Mouse (Mus musculus) heart, embryonic 15.5 days (tissue): ENCODE data around the gene Arhgef40. TPM values are rescaled to one million over a fixed set of nuclear protein-coding genes. Genes with fewer than 3 reads are reported as not detected.
"Not testable (repeated sequence)": the region's sequence is repeated elsewhere in the genome, so short reads cannot be mapped to it uniquely, and the experiment has no call there.

Experiments used
- ATAC-seq: fragments of 200-750 bp; cut with Nextera tagmentation; replicated peaks from 2 replicates; pipeline ENCODE4 v1.8.0; 2017; ENCODE audit warnings: low read depth, moderate TSS enrichment; ENCODE audit not compliant: insufficient number of reproducible peaks, insufficient read depth, low FRiP score
- H3K27ac ChIP-seq: fragments of 300-500 bp; sonication (generic); 2 replicates; pipeline ENCODE4 v1.5.1; 2015; ENCODE audit warnings: mild to moderate bottlenecking, inconsistent platforms
- H3K27me3 ChIP-seq: fragments of 300-500 bp; sonication (generic); 2 replicates; pipeline ENCODE4 v1.6.1; 2015; ENCODE audit warnings: inconsistent platforms
- H3K36me3 ChIP-seq: fragments of 300-500 bp; sonication (generic); 2 replicates; pipeline ENCODE4 v1.6.1; 2015; ENCODE audit warnings: mild to moderate bottlenecking, inconsistent platforms
- H3K4me1 ChIP-seq: fragments of 300-500 bp; sonication (generic); replicated peaks from 2 replicates; pipeline ENCODE4 v1.6.1; 2015; ENCODE audit warnings: inconsistent platforms
- H3K4me2 ChIP-seq: fragments of 300-500 bp; sonication (generic); 2 replicates; pipeline ENCODE4 v1.6.1; 2015; ENCODE audit warnings: inconsistent platforms, mild to moderate bottlenecking, moderate library complexity
- H3K4me3 ChIP-seq: fragments of 300-500 bp; sonication (generic); 2 replicates; pipeline ENCODE4 v1.5.1; 2015; ENCODE audit warnings: mild to moderate bottlenecking, inconsistent platforms
- H3K9ac ChIP-seq: fragments of 300-500 bp; sonication (generic); 2 replicates; pipeline ENCODE4 v1.6.1; 2015; ENCODE audit warnings: mild to moderate bottlenecking, inconsistent platforms
- H3K9me3 ChIP-seq: fragments of 300-500 bp; sonication (generic); replicated peaks from 2 replicates; pipeline ENCODE4 v1.6.1; 2016; ENCODE audit warnings: inconsistent platforms
- WGBS: fragments of 180-500 bp; shearing (Covaris S2); methylation state at CpG from one replicate; pipeline ENCODE4 v1.1.7; 2015; ENCODE audit warnings: mixed read lengths; 5-methylcytosine and 5-hydroxymethylcytosine counted together
- polyA plus RNA-seq: library from polyadenylated mRNA; unstranded; fragments of >200 nt; fragmentation: Nextera tagmentation; extraction: Ambion mirVana; gene quantifications from 2 replicates; pipeline ENCODE4 v1.2.1, GENCODE M21; 2015

Arhgef40 gene
- polyA plus RNA-seq, 1 experiment from 2014 or later, result 51.8 TPM

DNA sequence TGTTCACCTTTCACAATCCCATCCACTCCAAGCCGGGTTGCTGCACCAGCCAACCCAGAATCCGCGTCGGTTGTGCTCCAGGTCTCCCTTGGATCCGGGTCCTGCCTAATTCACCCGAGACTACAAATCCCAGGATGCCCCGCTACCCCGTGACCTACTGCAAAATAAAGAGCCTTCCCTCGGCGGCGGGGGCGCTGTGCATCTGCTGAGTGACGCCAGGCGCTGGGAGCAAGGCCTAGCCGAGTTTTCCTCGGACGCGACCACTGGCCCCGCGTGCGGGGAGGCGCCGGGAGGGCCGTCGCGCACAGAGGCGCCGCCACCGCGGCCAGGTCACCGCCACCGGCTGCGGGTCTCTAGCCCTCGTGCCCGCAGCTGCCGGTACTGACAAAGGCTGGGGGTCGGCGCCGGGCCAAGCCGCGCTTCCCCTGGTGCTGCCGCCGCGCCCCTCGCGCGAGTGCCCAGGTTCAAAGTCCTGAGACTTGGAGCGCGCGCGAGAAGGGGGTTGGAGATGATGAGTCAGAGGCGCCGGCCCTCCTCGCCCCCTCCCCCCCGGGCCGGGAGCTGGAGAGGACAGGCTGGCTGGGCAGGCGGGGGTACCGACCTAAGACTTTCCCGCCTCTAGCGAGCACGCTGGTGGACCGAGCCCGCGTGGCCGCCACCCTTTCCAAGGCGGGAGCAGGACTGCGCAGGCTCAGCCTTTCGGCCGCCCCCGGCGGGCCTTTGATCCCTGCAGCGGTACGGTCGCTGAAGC, 35.2 kb downstream of the Arhgef40 start:
- ATAC-seq, result peak; percentile 90
- Histone ChIP-seq H3K27ac (peak overlapping the region; percentile 100), H3K9ac (peak overlapping the region; percentile 88), H3K9me3 (no peaks in the 10 kb centered on the region), H3K27me3 (no peaks in the 10 kb centered on the region), H3K36me3 (no peaks in the 10 kb centered on the region), H3K4me1 (peaks cover 50% of the 10 kb centered on the region), H3K4me3 (peak overlapping the region; percentile 68), H3K4me2 (peak overlapping the region; percentile 81)
- under 1% methylated on average over 71 of the region's 74 CpGs for WGBS

DNA sequence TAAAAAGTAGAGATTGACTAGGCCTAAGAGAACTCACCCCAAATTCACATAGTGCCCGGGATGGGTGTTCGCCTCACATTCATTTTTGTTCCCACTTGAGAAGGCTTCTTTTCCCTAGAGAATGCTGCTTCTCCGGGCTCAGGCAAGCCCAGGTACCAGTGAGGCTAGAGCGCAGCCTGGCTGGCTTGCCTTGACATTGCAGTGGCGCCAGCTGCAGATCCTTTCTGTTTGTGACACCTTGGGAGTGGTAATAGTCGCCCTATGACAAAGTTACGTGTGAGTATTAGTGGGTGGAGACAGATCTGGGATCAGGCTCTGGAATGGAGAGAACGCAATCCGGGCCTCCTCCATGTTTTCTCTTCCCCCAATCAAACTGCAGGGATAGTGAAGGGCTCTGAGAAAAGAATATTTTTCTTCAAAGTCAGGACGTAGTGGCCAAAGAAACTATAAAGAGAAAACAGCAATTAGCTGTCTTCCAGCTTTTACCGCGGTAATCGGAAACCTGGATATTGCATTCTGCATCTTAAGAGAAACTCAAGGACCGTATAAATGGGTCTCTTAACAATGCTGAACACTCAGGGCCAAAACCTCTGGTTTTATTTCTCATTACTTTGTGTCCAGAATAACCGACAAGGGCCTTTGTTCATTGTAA, 36.1 kb downstream of the Arhgef40 start, which contains the start of gene Zfp219:
Gene Zfp219, minus strand, starts transcription at position 248 of the 652 bp plus-strand sequence.
- Histone ChIP-seq H3K4me2 (peak within 1 kb of the TSS; percentile 81), H3K4me3 (peak within 1 kb of the TSS; percentile 68), H3K4me1 (peaks cover 46% of the 10 kb centered on the region), H3K27ac (peak within 1 kb of the TSS; percentile 100), H3K27me3 (no peaks in the 10 kb centered on the region), H3K9me3 (no peaks in the 10 kb centered on the region), H3K9ac (peak within 1 kb of the TSS; percentile 88), H3K36me3 (no peaks in the 10 kb centered on the region)
- peak; percentile 68 for ATAC-seq
- 8% methylated on average over 15 of the region's 15 CpGs for WGBS

DNA sequence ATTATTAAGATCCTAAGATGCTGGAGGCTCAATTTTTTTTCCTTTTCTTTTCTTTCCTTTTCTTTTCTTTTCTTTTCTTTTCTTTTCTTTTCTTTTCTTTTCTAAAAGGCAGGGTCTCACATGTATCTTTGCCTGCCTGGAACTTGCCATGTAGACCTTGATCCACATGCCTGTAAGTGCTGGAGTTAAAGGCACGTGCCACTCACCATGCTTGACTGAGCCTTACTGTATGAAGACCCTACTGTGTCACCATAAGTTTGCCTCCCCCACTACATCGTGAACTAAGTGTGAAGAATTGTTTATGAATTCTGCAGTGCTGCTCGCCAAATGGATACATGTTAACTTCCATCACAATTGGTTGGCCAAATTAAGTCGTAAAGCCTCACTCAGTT, 36.6 kb downstream of the Arhgef40 start:
- Histone ChIP-seq H3K4me1 (peaks cover 41% of the 10 kb centered on the region), H3K4me3 (peak overlapping the region; percentile 68; the same call in 1 of the 2 replicates)
- WGBS, result 76% methylated on average over 4 of the region's 4 CpGs

DNA sequence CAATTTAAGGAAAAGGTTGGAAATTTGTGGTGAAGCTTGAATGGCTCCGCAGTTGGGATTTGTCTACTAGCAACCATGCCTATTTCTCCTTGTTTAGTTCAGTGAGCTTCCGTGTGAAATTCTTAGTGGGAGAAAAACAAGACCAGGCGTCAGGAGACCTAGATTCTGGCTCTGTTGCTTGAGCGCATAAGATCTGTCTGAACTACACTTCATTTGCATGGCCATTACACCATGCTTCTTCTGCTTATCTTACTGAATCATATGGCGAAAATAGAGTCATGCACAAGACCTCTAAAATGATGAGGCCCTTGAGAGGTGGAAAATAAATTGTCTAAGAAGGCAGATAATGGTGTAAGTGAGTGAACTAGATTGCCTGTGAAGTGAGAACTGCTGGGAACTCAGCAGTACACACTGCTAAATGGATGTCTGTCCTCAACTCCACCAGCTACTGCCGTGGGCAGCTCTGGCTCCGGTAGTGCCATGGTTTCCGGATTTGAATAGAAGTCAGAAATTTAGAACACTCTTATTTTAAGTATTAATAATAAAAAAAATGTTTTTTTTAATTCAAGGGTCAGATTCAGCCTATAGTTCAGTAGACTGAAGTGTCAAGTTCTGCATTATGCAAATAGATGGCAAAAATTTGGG, 37.2 kb downstream of the Arhgef40 start:
- Histone ChIP-seq H3K27ac (peak overlapping the region; percentile 100), H3K4me1 (peaks cover 36% of the 10 kb centered on the region), H3K36me3 (no peaks in the 10 kb centered on the region), H3K4me2 (no peak overlapping the region), H3K9ac (peak overlapping the region; percentile 20; the same call in 1 of the 2 replicates), H3K27me3 (no peaks in the 10 kb centered on the region), H3K4me3 (no peak overlapping the region), H3K9me3 (no peaks in the 10 kb centered on the region)
- ATAC-seq, result no peak
- WGBS, result 86% methylated on average over 8 of the region's 8 CpGs

More for the DNA sequence above, 36.6 kb downstream of the Arhgef40 start:
- peak overlapping the region; percentile 100 for H3K27ac ChIP-seq
- no peaks in the 10 kb centered on the region for H3K9me3 ChIP-seq
- ATAC-seq, result no peak
- H3K4me2 ChIP-seq, result peak overlapping the region; percentile 81
- no peaks in the 10 kb centered on the region for H3K36me3 ChIP-seq
- H3K27me3 ChIP-seq, result no peaks in the 10 kb centered on the region
- peak overlapping the region; percentile 20; the same call in 1 of the 2 replicates for H3K9ac ChIP-seq

DNA sequence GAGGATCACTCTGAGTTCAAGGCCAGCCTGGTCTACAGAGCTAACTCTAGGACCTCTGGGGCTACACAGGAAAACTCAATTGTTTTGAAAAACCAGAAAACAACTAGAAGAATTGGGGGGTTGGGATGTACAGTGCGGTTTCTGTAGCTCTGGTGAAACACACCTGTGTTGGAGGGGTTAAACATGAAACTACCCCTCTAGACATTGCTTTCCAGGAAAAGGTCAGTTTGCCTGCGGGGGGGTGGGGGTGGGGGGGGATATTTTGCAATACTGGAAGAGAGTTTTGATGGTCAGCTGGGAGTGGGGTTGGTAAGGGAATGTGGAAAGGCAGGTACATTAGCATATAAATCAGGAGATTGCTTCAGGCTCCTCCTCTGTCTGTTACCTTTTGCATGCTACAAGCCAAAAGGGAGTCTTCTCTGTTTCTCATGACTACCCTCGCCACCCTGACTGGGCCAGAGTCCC, 37.8 kb downstream of the Arhgef40 start:
- Histone ChIP-seq H3K4me2 (peak overlapping the region; percentile 62), H3K27me3 (no peaks in the 10 kb centered on the region), H3K36me3 (no peaks in the 10 kb centered on the region), H3K4me1 (peaks cover 35% of the 10 kb centered on the region), H3K9me3 (no peaks in the 10 kb centered on the region), H3K4me3 (no peak overlapping the region; the same call in 1 of the 2 replicates), H3K9ac (no peak overlapping the region), H3K27ac (peak overlapping the region; percentile 85)
- 65% methylated on average over 3 of the region's 3 CpGs for WGBS
- ATAC-seq, result no peak

DNA sequence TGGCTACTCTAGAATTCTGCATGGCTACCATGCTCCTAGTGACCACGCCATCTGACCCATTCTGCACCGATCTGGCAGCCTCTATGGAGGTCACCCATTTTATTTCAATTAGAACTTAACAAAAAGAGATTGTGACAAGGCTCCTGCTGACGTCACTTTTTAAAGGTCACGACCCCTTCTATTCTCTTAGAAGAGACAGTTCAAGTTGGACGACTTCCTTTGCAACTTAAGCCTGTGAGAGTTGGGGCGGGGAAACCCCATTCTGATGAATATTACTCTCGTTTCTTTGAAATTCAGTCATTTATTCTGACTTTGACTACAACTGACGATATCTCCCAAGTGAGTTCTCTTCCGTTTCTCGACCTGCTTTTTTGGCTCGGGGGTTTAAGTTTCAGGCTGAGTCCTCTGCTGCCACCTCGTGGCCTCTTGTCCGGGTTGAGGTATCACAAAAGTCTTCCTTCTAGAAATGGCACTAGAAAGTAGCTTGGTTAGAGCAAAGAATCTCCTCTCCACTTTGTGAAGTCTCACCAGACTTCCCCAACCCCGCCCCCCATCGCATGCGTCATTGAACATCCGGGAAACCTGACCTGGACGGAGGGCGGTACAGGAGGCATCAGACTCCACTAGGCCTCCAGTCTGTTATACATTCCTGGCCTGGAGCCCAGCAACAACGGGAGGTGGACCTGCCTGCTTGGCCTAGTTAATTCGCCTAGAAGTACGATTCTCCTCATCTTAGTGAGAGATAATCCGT, 38.4 kb downstream of the Arhgef40 start:
- 5% methylated on average over 23 of the region's 23 CpGs for WGBS
- peak overlapping the region; percentile 62 for H3K4me2 ChIP-seq
- H3K9me3 ChIP-seq, result no peaks in the 10 kb centered on the region
- H3K9ac ChIP-seq, result peak overlapping the region; percentile 23; the same call in 1 of the 2 replicates
- no peaks in the 10 kb centered on the region for H3K36me3 ChIP-seq
- ATAC-seq, result no peak
- H3K4me1 ChIP-seq, result peaks cover 35% of the 10 kb centered on the region
- no peaks in the 10 kb centered on the region for H3K27me3 ChIP-seq
- H3K4me3 ChIP-seq, result peak overlapping the region; percentile 37
- peak overlapping the region; percentile 85 for H3K27ac ChIP-seq

DNA sequence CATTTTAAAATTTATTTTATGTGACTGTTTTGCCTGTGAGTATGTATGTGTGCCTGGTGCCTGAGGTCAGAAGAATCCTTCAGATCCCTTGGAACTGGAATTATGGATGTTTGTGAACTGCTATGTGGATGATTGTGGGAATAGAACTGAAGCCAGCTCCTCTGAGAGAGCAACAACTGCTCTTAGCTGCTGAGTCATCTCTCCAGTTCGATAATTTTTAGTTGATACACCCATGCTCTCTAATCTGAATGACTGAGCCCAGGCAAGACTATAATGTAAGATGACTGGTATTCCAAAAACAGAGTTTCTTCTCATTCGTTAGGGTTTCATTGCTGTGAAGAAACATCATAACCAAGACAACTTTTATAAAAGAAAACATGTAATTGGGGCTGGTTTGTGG, 39.6 kb downstream of the Arhgef40 start:
- no peak overlapping the region for H3K4me3 ChIP-seq
- H3K4me2 ChIP-seq, result no peak overlapping the region
- H3K9me3 ChIP-seq, result no peaks in the 10 kb centered on the region
- no peaks in the 10 kb centered on the region for H3K36me3 ChIP-seq
- H3K4me1 ChIP-seq, result peaks cover 27% of the 10 kb centered on the region
- no peaks in the 10 kb centered on the region for H3K27me3 ChIP-seq
- H3K27ac ChIP-seq, result no peak overlapping the region
- no peak overlapping the region for H3K9ac ChIP-seq
- 78% methylated on average over 2 of the region's 2 CpGs for WGBS
- ATAC-seq, result no peak

DNA sequence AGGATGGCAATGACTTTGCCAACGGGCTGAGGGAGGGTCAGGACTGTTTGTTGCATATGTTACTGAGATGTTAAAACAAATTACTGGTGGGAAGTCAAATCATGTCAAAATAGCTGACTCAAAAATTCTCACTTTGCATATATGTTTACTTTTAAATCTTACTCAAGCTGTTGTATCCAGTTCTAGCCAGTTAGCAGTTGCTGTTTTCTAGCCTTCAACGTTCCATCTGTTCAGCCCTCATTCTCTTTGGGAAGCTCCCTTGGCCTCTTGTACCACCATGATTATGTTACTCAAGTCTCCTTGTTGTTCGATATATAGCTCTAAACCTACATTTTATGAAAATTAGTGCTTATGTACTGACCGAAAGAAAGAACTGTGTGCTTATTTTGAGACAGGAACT, 41.8 kb downstream of the Arhgef40 start:
- Histone ChIP-seq H3K36me3 (no peaks in the 10 kb centered on the region), H3K4me3 (no peak overlapping the region), H3K27me3 (no peaks in the 10 kb centered on the region), H3K9ac (no peak overlapping the region), H3K27ac (no peak overlapping the region), H3K4me1 (peaks cover 20% of the 10 kb centered on the region), H3K4me2 (no peak overlapping the region), H3K9me3 (no peaks in the 10 kb centered on the region)
- no peak for ATAC-seq
- WGBS, result 80% methylated on average over 4 of the region's 4 CpGs

DNA sequence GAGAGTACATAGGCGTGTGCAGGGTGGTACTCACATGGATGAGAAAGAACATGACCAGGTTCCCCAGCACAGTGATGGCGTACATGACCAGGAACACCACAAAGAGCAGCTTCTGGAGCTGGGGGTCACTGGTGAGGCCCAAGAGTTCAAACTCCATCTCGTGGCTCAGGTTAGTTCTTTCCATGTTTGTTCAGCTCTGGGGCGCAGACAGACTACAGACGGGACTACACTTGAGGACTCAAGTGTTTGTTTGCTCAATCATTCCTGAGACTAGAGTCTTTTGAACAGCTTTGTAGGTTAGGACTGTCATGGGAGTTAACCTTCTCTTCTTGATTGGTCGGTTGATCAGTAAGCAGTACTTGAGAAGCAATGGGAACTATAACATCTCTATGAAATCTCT, 51.4 kb downstream of the Arhgef40 start:
- H3K4me1 ChIP-seq, result no peaks in the 10 kb centered on the region
- WGBS, result 80% methylated on average over 6 of the region's 6 CpGs
- H3K9ac ChIP-seq, result no peak overlapping the region
- H3K4me3 ChIP-seq, result no peak overlapping the region
- H3K27me3 ChIP-seq, result no peaks in the 10 kb centered on the region
- no peaks in the 10 kb centered on the region for H3K9me3 ChIP-seq
- H3K4me2 ChIP-seq, result no peak overlapping the region
- no peak overlapping the region for H3K27ac ChIP-seq
- H3K36me3 ChIP-seq, result no peaks in the 10 kb centered on the region
- no peak for ATAC-seq

DNA sequence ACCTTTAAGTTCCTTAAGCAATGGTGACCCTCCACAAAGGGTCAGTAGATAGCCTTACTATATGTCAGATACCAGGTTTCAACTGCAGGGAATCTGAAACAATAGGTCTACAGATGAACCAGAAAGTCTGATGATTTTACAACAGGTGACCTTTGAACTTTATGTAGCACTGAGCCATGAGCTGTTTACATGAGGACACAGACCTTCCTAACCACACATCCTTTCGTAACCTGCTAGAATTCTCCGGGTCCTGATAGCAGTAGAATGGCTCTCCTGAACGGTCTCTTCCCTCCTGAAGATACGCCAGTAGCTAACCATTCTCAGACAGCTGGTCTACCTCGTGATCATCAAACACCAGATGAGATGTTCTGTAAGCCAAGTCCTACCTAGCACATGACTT, 54.8 kb downstream of the Arhgef40 start:
- no peak for ATAC-seq
- Histone ChIP-seq H3K9ac (no peak overlapping the region), H3K36me3 (no peaks in the 10 kb centered on the region), H3K27ac (no peak overlapping the region), H3K9me3 (no peaks in the 10 kb centered on the region), H3K4me2 (no peak overlapping the region), H3K27me3 (no peaks in the 10 kb centered on the region), H3K4me1 (no peaks in the 10 kb centered on the region), H3K4me3 (no peak overlapping the region)
- 84% methylated on average over 5 of the region's 5 CpGs for WGBS

DNA sequence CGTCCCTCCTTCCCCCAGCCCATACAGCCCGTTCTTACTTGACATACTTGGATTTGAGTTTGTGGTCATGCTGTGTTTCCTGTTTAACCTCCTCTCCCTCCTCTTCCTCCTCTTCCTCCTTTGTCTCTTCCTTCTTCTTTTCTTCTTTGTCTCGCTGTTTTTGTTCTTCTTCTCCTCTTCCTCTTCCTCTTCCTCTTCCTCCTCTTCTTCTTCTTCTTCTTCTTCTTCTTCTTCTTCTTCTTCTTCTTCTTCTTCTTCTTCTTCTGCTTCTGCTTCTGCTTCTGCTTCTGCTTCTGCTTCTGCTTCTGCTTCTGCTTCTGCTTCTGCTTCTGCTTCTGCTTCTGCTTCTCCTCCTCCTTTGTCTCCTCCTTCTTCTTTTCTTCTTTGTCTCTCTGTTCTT, 57.8 kb downstream of the Arhgef40 start, which contains the start of gene Olfr221:
Gene Olfr221, minus strand, starts transcription at position 101 of the 400 bp plus-strand sequence.
- H3K4me1 ChIP-seq, ATAC-seq, H3K9me3 ChIP-seq, H3K9ac ChIP-seq, H3K27ac ChIP-seq, H3K36me3 ChIP-seq, H3K4me3 ChIP-seq, H3K4me2 ChIP-seq, H3K27me3 ChIP-seq: not testable (repeated sequence)
- WGBS, result 50% methylated on average over 3 of the region's 3 CpGs
